Mouse (Mus musculus): ENCODE measurements around the gene Cyp2c66. TPM values are rescaled to one million over a fixed set of nuclear protein-coding genes. Genes with fewer than 3 reads are reported as not detected.
A peak's percentile ranks its signal among the peaks of the same experiment; 100 is the strongest.
"Not testable (repeated sequence)": the region's sequence is repeated elsewhere in the genome, so short reads cannot be mapped to it uniquely, and the experiment has no call there.

The Cyp2c66 gene
- 2.0 and 3.1 TPM in 2 replicates for polyA plus RNA-seq (2015; fragmentation: Nextera tagmentation; extraction: Ambion mirVana)

GRCm38 (mm10) chr19:39113644-39114043 is at the start of gene Cyp2c66:
Gene Cyp2c66, plus strand, starts transcription at chr19:39113898.
- TF ChIP-seq CTCF (IDR thresholded peaks at IDR 0.05; ENCODE audit: low read depth): no peak
- no peaks in the 10 kb centered on the region for H3K36me3 ChIP-seq (ENCODE audit: control insufficient read depth, insufficient read depth)
- no peaks in the 10 kb centered on the region for H3K4me1 ChIP-seq (replicated peaks; ENCODE audit: control insufficient read depth, insufficient read depth, low read length)
- no peak within 1 kb of the TSS for H3K9ac ChIP-seq (ENCODE audit: low read depth, low read length)
- H3K27me3 ChIP-seq (replicated peaks; ENCODE audit: control insufficient read depth, insufficient read depth, low read length): no peaks in the 10 kb centered on the region
- H3K9me3 ChIP-seq (ENCODE audit: control insufficient read depth): no peaks in the 10 kb centered on the region
- H3K4me3 ChIP-seq (ENCODE audit: low read depth, low read length): no peak within 1 kb of the TSS
- ATAC-seq: peak; percentile 78
- H3K27ac ChIP-seq (ENCODE audit: low read depth, low read length): no peak within 1 kb of the TSS
- H3K4me2 ChIP-seq (replicated peaks; ENCODE audit: low read depth): 0 out of 2 replicates have a peak within 1 kb of the TSS, but pooled peaks have one; percentile 6
- 60% methylated on average over 1 of the region's 1 CpGs for WGBS

GRCm38 (mm10) chr19:39098779-39099178 is 14.9 kb upstream of the Cyp2c66 start:
- 78% methylated on average over 2 of the region's 2 CpGs for WGBS
- ATAC-seq: not testable (repeated sequence)

GRCm38 (mm10) chr19:39156836-39157235 is 43.1 kb downstream of the Cyp2c66 start:
- H3K27me3 ChIP-seq (replicated peaks; ENCODE audit: control insufficient read depth, insufficient read depth, low read length); H3K36me3 ChIP-seq (ENCODE audit: control insufficient read depth, insufficient read depth); H3K4me3 ChIP-seq (ENCODE audit: low read depth, low read length); H3K27ac ChIP-seq (ENCODE audit: low read depth, low read length); H3K9ac ChIP-seq (ENCODE audit: low read depth, low read length); ATAC-seq; H3K4me2 ChIP-seq (replicated peaks; ENCODE audit: low read depth); H3K9me3 ChIP-seq (ENCODE audit: control insufficient read depth); H3K4me1 ChIP-seq (replicated peaks; ENCODE audit: control insufficient read depth, insufficient read depth, low read length): not testable (repeated sequence)
- 79% methylated on average over 19 of the region's 19 CpGs for WGBS

More at GRCm38 (mm10) chr19:39098779-39099178, 14.9 kb upstream of the Cyp2c66 start:
- not testable (repeated sequence) for H3K4me1 ChIP-seq (replicated peaks; ENCODE audit: control insufficient read depth, insufficient read depth, low read length); H3K4me2 ChIP-seq (replicated peaks; ENCODE audit: low read depth); H3K9me3 ChIP-seq (ENCODE audit: control insufficient read depth); H3K27me3 ChIP-seq (replicated peaks; ENCODE audit: control insufficient read depth, insufficient read depth, low read length); H3K9ac ChIP-seq (ENCODE audit: low read depth, low read length); H3K27ac ChIP-seq (ENCODE audit: low read depth, low read length); H3K36me3 ChIP-seq (ENCODE audit: control insufficient read depth, insufficient read depth); H3K4me3 ChIP-seq (ENCODE audit: low read depth, low read length)
- TF ChIP-seq CTCF (IDR thresholded peaks at IDR 0.05; ENCODE audit: low read depth): peak; percentile 48

Other genes with a start within 250 kb of the Cyp2c66 start
- gene Hells, start 183.0 kb upstream of the Cyp2c66 start, polyA plus RNA-seq (2015; fragmentation: Nextera tagmentation; extraction: Ambion mirVana): 14.6 and 18.7 TPM in 2 replicates
- gene Cyp2c55, start 106.9 kb upstream of the Cyp2c66 start, polyA plus RNA-seq (2015; fragmentation: Nextera tagmentation; extraction: Ambion mirVana): 3.1 and 12.9 TPM in 2 replicates
- 19.6 and 20.8 TPM in 2 replicates for gene Cyp2c65, start 52.9 kb upstream of the Cyp2c66 start, polyA plus RNA-seq (2015; fragmentation: Nextera tagmentation; extraction: Ambion mirVana)
- not detected in 2 replicates for gene Cyp2c29, start 155.5 kb downstream of the Cyp2c66 start, polyA plus RNA-seq (2015; fragmentation: Nextera tagmentation; extraction: Ambion mirVana)

All from intestine, postnatal 0 days (tissue).